Mouse (Mus musculus): ENCODE measurements around the gene Stk11. TPM values are rescaled to one million over a fixed set of nuclear protein-coding genes. Genes with fewer than 3 reads are reported as not detected.
A peak's percentile ranks its signal among the peaks of the same experiment; 100 is the strongest.

Gene Stk11
- total and polyA plus RNA-seq, 3 experiments = 47.4 to 94.9 (median 65.9) TPM

DNA sequence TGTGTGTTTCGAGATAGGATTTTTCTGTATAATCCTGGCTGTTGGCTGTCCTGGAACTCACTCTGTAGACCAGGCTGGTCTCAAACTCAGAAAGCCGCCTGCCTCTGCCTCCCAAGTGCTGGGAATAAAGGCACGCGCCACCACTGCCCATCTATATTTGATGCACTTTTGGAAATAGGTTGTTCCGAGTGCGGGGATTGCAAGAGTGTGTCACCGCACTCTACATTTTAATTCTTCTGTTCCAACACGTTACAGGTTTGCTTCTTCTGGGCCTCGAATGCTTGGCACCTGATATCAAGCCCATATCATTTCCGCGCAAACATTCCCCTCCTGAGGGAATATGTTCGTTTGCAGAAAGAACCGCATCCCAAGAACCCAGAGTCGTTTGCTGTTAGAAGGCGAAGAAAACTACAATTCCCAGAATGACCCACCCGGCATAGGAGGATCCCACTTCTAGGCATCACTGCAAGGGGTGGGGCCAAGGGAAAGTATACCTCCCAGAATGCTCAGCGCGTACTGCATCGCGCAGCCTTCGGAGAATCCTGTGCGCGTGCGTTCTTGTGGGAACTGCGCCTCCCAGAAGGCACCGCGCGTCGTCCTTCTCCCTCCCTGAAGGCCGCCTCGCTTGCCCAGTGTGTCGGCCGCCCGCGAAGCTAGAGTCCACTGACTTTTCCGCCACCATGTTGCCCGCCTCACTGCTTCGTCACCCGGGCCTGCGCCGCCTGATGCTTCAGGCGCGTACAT, 26.4 kb downstream of the Stk11 start:
- in situ Hi-C loops (cut with MboI; ENCODE audit: low pct_ligation_motif_present, low pct_unique_long_range_greater_than_20kb, low sequenced_read_pairs) (loop anchor here (5.0 kb wide), 1 partner anchor 155 kb away; the partner anchor contains the start of gene Cnn2), dilution Hi-C loops (cut with MboI; ENCODE audit: extremely low pct_ligation_motif_present, extremely low pct_unique_long_range_greater_than_20kb, low sequenced_read_pairs) (no loop called here)
- peak; percentile 8 for TF ChIP-seq CHD2 (IDR thresholded peaks at IDR 0.05; ENCODE audit: low read length)
- peak; percentile 36; the same call in 1 of the 2 replicates for TF ChIP-seq IRF4 (IDR thresholded peaks at IDR 0.05; ENCODE audit: low read depth, low read length)
- TF ChIP-seq TBP (conservative IDR thresholded peaks at IDR 0.05; ENCODE audit: low read depth, low read length) = no peak; the same call in 1 of the 2 replicates
- TF ChIP-seq USF1 (IDR thresholded peaks at IDR 0.05; ENCODE audit: low read depth, low read length) = no peak
- TF ChIP-seq POLR2AphosphoS2 (IDR thresholded peaks at IDR 0.05; ENCODE audit: low read depth, low read length) = peak; percentile 56; the same call in 1 of the 2 replicates
- TF ChIP-seq NRF1 (IDR thresholded peaks at IDR 0.05; ENCODE audit: low read depth, low read length) = peak; percentile 90
- TF ChIP-seq RCOR1 (conservative IDR thresholded peaks at IDR 0.05; ENCODE audit: low read depth, low read length) = no peak; the same call in 1 of the 2 replicates
- TF ChIP-seq ELF1 (IDR thresholded peaks at IDR 0.05; ENCODE audit: low read depth, low read length) = 0 out of 2 replicates have a peak, but pooled peaks have one; percentile 60
- peak; percentile 88 for TF ChIP-seq SIN3A (IDR thresholded peaks at IDR 0.05; ENCODE audit: low read length)
- peak; percentile 89 for TF ChIP-seq MYC (IDR thresholded peaks at IDR 0.05; ENCODE audit: low read depth, low read length)
- peak; percentile 15; the same call in 1 of the 2 replicates for TF ChIP-seq MXI1 (IDR thresholded peaks at IDR 0.05; ENCODE audit: low read depth, low read length)
- 0 out of 2 replicates have a peak, but pooled peaks have one; percentile 12 for TF ChIP-seq ETS1 (conservative IDR thresholded peaks at IDR 0.05; ENCODE audit: low read depth, low read length)
- TF ChIP-seq NELFE (IDR thresholded peaks at IDR 0.05; ENCODE audit: low read depth, low read length) = peak; percentile 83
- TF ChIP-seq PAX5 (IDR thresholded peaks at IDR 0.05; ENCODE audit: low read length) = no peak
- TF ChIP-seq UBTF (IDR thresholded peaks at IDR 0.05; ENCODE audit: low read depth, low read length) = no peak
- no peak for TF ChIP-seq RAD21 (IDR thresholded peaks at IDR 0.05; ENCODE audit: low read depth, low read length)
- TF ChIP-seq KAT2A (IDR thresholded peaks at IDR 0.05; ENCODE audit: insufficient replicate concordance, low read length) = peak; percentile 87; the same call in 1 of the 2 replicates
- TF ChIP-seq GABPA (IDR thresholded peaks at IDR 0.05; ENCODE audit: insufficient replicate concordance, low read depth, low read length) = peak; percentile 14; the same call in 1 of the 2 replicates
- peak; percentile 46; the same call in 1 of the 2 replicates for TF ChIP-seq MEF2A (IDR thresholded peaks at IDR 0.05; ENCODE audit: borderline replicate concordance, low read depth, low read length)
- TF ChIP-seq POLR2A (IDR thresholded peaks at IDR 0.05; ENCODE audit: low read depth, low read length) = peak; percentile 85
- TF ChIP-seq EP300 (IDR thresholded peaks at IDR 0.05; ENCODE audit: low read length) = no peak
- no peak for TF ChIP-seq USF2 (conservative IDR thresholded peaks at IDR 0.05; ENCODE audit: low read depth, low read length)
- TF ChIP-seq SMC3 (IDR thresholded peaks at IDR 0.05; ENCODE audit: low read depth, low read length) = no peak
- no peak for TF ChIP-seq CTCF (conservative IDR thresholded peaks at IDR 0.05 in 1 of 2, IDR thresholded peaks at IDR 0.05 in 1 of 2; ENCODE audit: low read depth in 2 of 2, low read length in 2 of 2)
- no peak for TF ChIP-seq ZC3H11A (IDR thresholded peaks at IDR 0.05; ENCODE audit: low read depth, low read length)
- TF ChIP-seq ZMIZ1 (IDR thresholded peaks at IDR 0.05; ENCODE audit: low read depth, low read length) = peak; percentile 64; the same call in 1 of the 2 replicates
- TF ChIP-seq MAFK (IDR thresholded peaks at IDR 0.05; ENCODE audit: insufficient replicate concordance, low read length) = no peak
- TF ChIP-seq ZKSCAN1 (IDR thresholded peaks at IDR 0.05; ENCODE audit: borderline replicate concordance, low read depth, low read length) = no peak
- no peak for TF ChIP-seq CHD1 (IDR thresholded peaks at IDR 0.05; ENCODE audit: low read depth, low read length)
- TF ChIP-seq JUN (IDR thresholded peaks at IDR 0.05; ENCODE audit: insufficient read depth, low read depth, low read length) = no peak
- TF ChIP-seq MAZ (IDR thresholded peaks at IDR 0.05; ENCODE audit: low read depth, low read length) = 0 out of 2 replicates have a peak, but pooled peaks have one; percentile 66
- peak; percentile 91; the same call in 1 of the 2 replicates for TF ChIP-seq MAX (IDR thresholded peaks at IDR 0.05; ENCODE audit: low read length)
- TF ChIP-seq TCF12 (IDR thresholded peaks at IDR 0.05; ENCODE audit: low read depth, low read length) = peak; percentile 49
- TF ChIP-seq E2F4 (IDR thresholded peaks at IDR 0.05; ENCODE audit: insufficient replicate concordance, low read depth, low read length) = no peak
- peak; percentile 95 for TF ChIP-seq HCFC1 (IDR thresholded peaks at IDR 0.05; ENCODE audit: low read depth, low read length)
- TF ChIP-seq BHLHE40 (IDR thresholded peaks at IDR 0.05; ENCODE audit: low read depth, low read length) = no peak; the same call in 1 of the 2 replicates
- no peak for TF ChIP-seq JUND (conservative IDR thresholded peaks at IDR 0.05; ENCODE audit: low read depth, low read length)
- no peak for TF ChIP-seq ZNF384 (IDR thresholded peaks at IDR 0.05; ENCODE audit: low read depth, low read length)

More for the DNA sequence above, 26.4 kb downstream of the Stk11 start:
- no peaks in the 10 kb centered on the region for H3K9me3 ChIP-seq (replicated peaks; ENCODE audit: low read length)
- DNase-seq (ENCODE audit: extremely low read depth) = peak; percentile 98
- peak overlapping the region; percentile 79 for H3K27ac ChIP-seq (ENCODE audit: insufficient read depth, low read depth)
- H3K27me3 ChIP-seq (replicated peaks) = peaks cover 25% of the 10 kb centered on the region
- H3K4me2 ChIP-seq (ENCODE audit: insufficient read depth, low read depth, poor library complexity, severe bottlenecking) = peak overlapping the region; percentile 72
- peak overlapping the region; percentile 82 for H3K9ac ChIP-seq (ENCODE audit: insufficient read depth, low read depth)
- H3K79me2 ChIP-seq (replicated peaks; ENCODE audit: control insufficient read depth, extremely low read depth, insufficient read depth, poor library complexity, severe bottlenecking) = peaks cover 18% of the 10 kb centered on the region
- H3K4me3 ChIP-seq (replicated peaks in 1 of 3; ENCODE audit: low read depth in 2 of 3, low read length in 2 of 3, poor library complexity in 1 of 3) = peak overlapping the region; percentile 80 to 90 (median 84)
- peaks cover 31 to 37% of the 10 kb centered on the region in 2 experiments for H3K36me3 ChIP-seq (replicated peaks in 1 of 2; ENCODE audit: control insufficient read depth in 1 of 2, insufficient read depth in 1 of 2, low read length in 1 of 2)
- peaks cover 28 to 67% of the 10 kb centered on the region in 2 experiments for H3K4me1 ChIP-seq (ENCODE audit: control insufficient read depth in 1 of 2, insufficient read depth in 2 of 2)

Data from CH12.LX (cell line).